In the genomic region with DNA sequence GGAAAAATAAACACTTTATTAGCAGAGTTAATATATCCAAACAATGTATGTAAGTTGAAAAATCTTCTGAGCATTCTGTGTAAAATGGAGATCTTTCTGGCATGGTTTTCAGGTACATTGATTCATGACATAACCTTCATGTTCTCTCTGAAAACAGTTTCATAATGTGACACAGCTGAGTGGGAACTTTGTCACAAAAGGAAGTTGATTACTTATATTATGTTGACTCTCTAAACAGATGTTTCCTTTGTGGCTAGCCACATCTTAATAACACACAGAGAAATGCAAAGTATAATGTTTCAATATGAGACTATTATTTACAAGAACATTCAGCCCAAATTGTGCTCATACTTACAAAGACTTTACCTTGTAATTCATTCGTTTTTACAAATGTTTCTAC, we compare ENCODE assay signal across 24 mouse cellular contexts.
A peak's percentile ranks its signal among the peaks of the same experiment; 100 is the strongest.
DNase-seq lines count a peak whose midpoint lies in the region; TF ChIP-seq lines count a peak whose summit lies in the region.
"Had no signal": no experiment of that assay in that cellular context is flagged by ENCODE, and none has a peak within 500 bp of the region (broad histone marks: within the 10 kb centered on the region; RNA-seq: fewer than 3 reads in every experiment).

No protein-coding gene starts in this region.

- intact Hi-C loops in heart, postnatal 10 days (cut with DNase I): no loop called here

- TF ChIP-seq EP300 in MEL (IDR thresholded peaks at IDR 0.05; ENCODE audit: low read depth in 1 of 2, low read length in 2 of 2): no peak

- no peaks in the 10 kb centered on the region for H3K9me3 ChIP-seq in MEL (replicated peaks; ENCODE audit: insufficient read depth, low read length)
- H3K9me3 ChIP-seq: G1E had no signal

- DNase-seq in 416B (ENCODE audit: low read depth) (peak; percentile 73), A20 (ENCODE audit: low read depth, low spot score) (peak; percentile 52), MEL (ENCODE audit: low read depth, low spot score) (peak; percentile 16)
- peak; percentile 2 for DNase-seq in brain, embryonic 14.5 days (ENCODE audit: low read depth)
- DNase-seq in adrenal gland, adult 8-10 months: no peak
- no peak for DNase-seq in adrenal gland, postnatal 14 days
- no peak for DNase-seq in cerebellum, adult 11 months
- DNase-seq in heart, postnatal 10 days: no peak
- DNase-seq: adrenal gland, adult 2 months; adrenal gland, postnatal 10 days; adrenal gland, postnatal 25 days; adrenal gland, postnatal 36 days; B cell, adult 2 months; cerebellum, adult 11-12 months; cerebellum, adult 18-20 months; cerebellum, adult 2 months; cerebellum, adult 8-10 months; cerebellum, adult 9-10 months; cerebellum, adult 9-11 months; cerebellum, postnatal 10 days; cerebellum, postnatal 14 days had no signal

- H3K79me2 ChIP-seq in MEL (ENCODE audit: control insufficient read depth, insufficient read depth, low read length, poor library complexity): no peaks in the 10 kb centered on the region

- H3K36me3 ChIP-seq in MEL (ENCODE audit: control insufficient read depth in 1 of 2, insufficient read depth in 2 of 2, low read length in 2 of 2): no peaks in the 10 kb centered on the region
- H3K36me3 ChIP-seq: G1E had no signal

- H3K4me1 ChIP-seq in MEL (ENCODE audit: control insufficient read depth in 1 of 2, insufficient read depth in 2 of 2, low read length in 2 of 2): no peaks in the 10 kb centered on the region

- no peak for TF ChIP-seq RAD21 in MEL (IDR thresholded peaks at IDR 0.05; ENCODE audit: low read depth, low read length)

- no peak overlapping the region for H3K9ac ChIP-seq in MEL (ENCODE audit: control insufficient read depth, low read depth, low read length, poor library complexity, severe bottlenecking)

- no peaks in the 10 kb centered on the region for H3K27me3 ChIP-seq in MEL (ENCODE audit: control insufficient read depth in 1 of 2, insufficient read depth in 2 of 2, low read length in 2 of 2)
- H3K27me3 ChIP-seq: CH12.LX, Patski had no signal

- no peak overlapping the region for H3K4me3 ChIP-seq in MEL (ENCODE audit: control insufficient read depth in 1 of 2, insufficient read depth in 1 of 2, low read depth in 2 of 2, low read length in 2 of 2)

- TF ChIP-seq POLR2A in MEL (IDR thresholded peaks at IDR 0.05; ENCODE audit: control insufficient read depth in 1 of 2, insufficient read depth in 1 of 2, low read depth in 1 of 2, low read length in 2 of 2, poor library complexity in 1 of 2): no peak
- TF ChIP-seq POLR2A in brain, embryonic 14.5 days (IDR thresholded peaks at IDR 0.05; ENCODE audit: borderline replicate concordance, extremely low read depth, insufficient read depth, insufficient read length, poor library complexity, severe bottlenecking): no peak

- no peak overlapping the region for H3K27ac ChIP-seq in MEL (ENCODE audit: control insufficient read depth, low read depth, low read length)

- TF ChIP-seq CTCF in MEL (IDR thresholded peaks at IDR 0.05 in 2 of 3, conservative IDR thresholded peaks at IDR 0.05 in 1 of 3; ENCODE audit: control insufficient read depth in 1 of 3, insufficient read depth in 1 of 3, low read depth in 2 of 3, low read length in 3 of 3, poor library complexity in 1 of 3, severe bottlenecking in 1 of 3): no peak
- TF ChIP-seq CTCF in brain, embryonic 14.5 days (IDR thresholded peaks at IDR 0.05; ENCODE audit: borderline replicate concordance, extremely low read depth, insufficient read depth, insufficient read length): no peak

TF ChIP-seq in MEL, 35 proteins besides CTCF, POLR2A, EP300 and RAD21:
- TF ChIP-seq MYB (IDR thresholded peaks at IDR 0.05; ENCODE audit: low read depth, low read length): no peak
- TF ChIP-seq TAL1 (IDR thresholded peaks at IDR 0.05; ENCODE audit: low read length): no peak
- no peak for TF ChIP-seq MXI1 (IDR thresholded peaks at IDR 0.05; ENCODE audit: low read depth, low read length)
- TF ChIP-seq ETS1 (IDR thresholded peaks at IDR 0.05; ENCODE audit: low read depth, low read length): 0 out of 2 replicates have a peak, but pooled peaks have one; percentile 28
- no peak for TF ChIP-seq SIN3A (IDR thresholded peaks at IDR 0.05; ENCODE audit: low read length)
- TF ChIP-seq MAX (IDR thresholded peaks at IDR 0.05; ENCODE audit: low read length): no peak
- no peak for TF ChIP-seq KAT2A (conservative IDR thresholded peaks at IDR 0.05; ENCODE audit: low read depth, low read length)

Comparison
In these comparisons a context has a peak if more than half of its experiments do, and no peak if none do; other contexts are left out.
1. DNase-seq: peak in 416B (single experiment), A20 (single experiment), MEL (single experiment) and brain, embryonic 14.5 days (single experiment); none in adrenal gland, adult 8-10 months (single experiment), adrenal gland, postnatal 14 days (single experiment), cerebellum, adult 11 months (single experiment) and heart, postnatal 10 days (0 of 2).